Mouse (Mus musculus) G1E (cell line): ENCODE measurements around the gene Rsbn1l.

Experiments used
- CTCF ChIP-seq: IDR thresholded peaks from 2 replicates; pipeline ENCODE4 v1.5.1; 2012; ENCODE audit warnings: low read depth, low read length, inconsistent platforms, mixed read lengths
- GATA1 ChIP-seq: IDR thresholded peaks from 2 replicates; pipeline ENCODE4 v1.6.1; 2012; ENCODE audit warnings: borderline replicate concordance, low read length, inconsistent platforms, mixed read lengths

DNA sequence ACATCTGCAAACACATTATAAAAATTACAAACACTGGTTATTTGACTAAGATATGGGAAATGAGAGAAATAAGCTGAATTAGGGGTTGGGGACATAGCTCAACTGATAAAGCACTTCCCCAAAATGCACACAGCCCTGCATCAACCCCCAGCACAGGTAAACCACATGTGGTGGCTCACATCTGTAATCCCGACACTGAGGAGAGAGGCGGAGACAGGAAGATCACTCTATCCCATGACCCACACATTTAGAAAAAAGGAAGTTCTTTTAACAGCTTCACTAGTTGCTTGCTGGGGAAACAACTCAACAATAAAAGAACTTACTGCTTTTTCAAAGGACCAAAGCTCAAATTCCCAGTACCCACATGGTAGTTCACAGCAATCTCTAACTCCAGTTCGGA is 23.6 kb downstream of the Rsbn1l start:
- TF ChIP-seq GATA1 (no peak), CTCF (no peak)
